Mouse (Mus musculus) v-Abl transformed pro-B cells (cell line): ENCODE measurements around the gene Ssmem1.

Source experiments
- in situ Hi-C, 2 experiments: fragments of 400-800 bp; cut with MboI; formaldehyde crosslinking; loops; one replicate each; pipeline ENCODE4 v1.15.1; 2025; ENCODE audit not compliant: unreplicated experiment in 2 of 2

Gene Ssmem1

GRCm38 (mm10) chr6:30525456-30526332, 16.0 kb downstream of the Ssmem1 start:
- in situ Hi-C loops: no loop called here

GRCm38 (mm10) chr6:30526586-30527515, 17.2 kb downstream of the Ssmem1 start:
- in situ Hi-C loops: no loop called here

- in situ Hi-C loops: no loop called here
Observed at GRCm38 (mm10) chr6:30528800-30529199, 19.2 kb downstream of the Ssmem1 start.

GRCm38 (mm10) chr6:30535340-30535739, 25.7 kb downstream of the Ssmem1 start:
- in situ Hi-C loops: loop anchor here (5.0 to 10.0 kb wide), 2 partner anchors 447 to 449 kb away; no protein-coding TSS in a partner anchor

GRCm38 (mm10) chr6:30538240-30538639, 28.6 kb downstream of the Ssmem1 start:
- in situ Hi-C loops: loop anchor here (5.0 to 10.0 kb wide), 2 partner anchors 444 to 447 kb away; no protein-coding TSS in a partner anchor

GRCm38 (mm10) chr6:30538800-30539199, 29.2 kb downstream of the Ssmem1 start:
- in situ Hi-C loops: loop anchor here (5.0 to 10.0 kb wide), 2 partner anchors 444 to 446 kb away; no protein-coding TSS in a partner anchor

GRCm38 (mm10) chr6:30541009-30541799, 31.6 kb downstream of the Ssmem1 start, which contains the start of gene Cpa2:
TSS of gene Cpa2 (plus strand) at chr6:30541582.
- in situ Hi-C loops: no loop called here

GRCm38 (mm10) chr6:30542277-30542676, 32.6 kb downstream of the Ssmem1 start:
- in situ Hi-C loops: no loop called here

- in situ Hi-C loops: no loop called here
Observed at GRCm38 (mm10) chr6:30543077-30543476, 33.4 kb downstream of the Ssmem1 start.

- in situ Hi-C loops: no loop called here
Observed at GRCm38 (mm10) chr6:30543851-30544250, 34.2 kb downstream of the Ssmem1 start.

- in situ Hi-C loops: no loop called here
Observed at GRCm38 (mm10) chr6:30545689-30546088, 36.0 kb downstream of the Ssmem1 start.

GRCm38 (mm10) chr6:30546571-30547273, 37.1 kb downstream of the Ssmem1 start:
- in situ Hi-C loops: no loop called here

GRCm38 (mm10) chr6:30547274-30547645, 37.6 kb downstream of the Ssmem1 start:
- in situ Hi-C loops: no loop called here

GRCm38 (mm10) chr6:30547656-30548306, 38.1 kb downstream of the Ssmem1 start:
- in situ Hi-C loops: no loop called here

- in situ Hi-C loops: no loop called here
Observed at GRCm38 (mm10) chr6:30549231-30549761, 39.6 kb downstream of the Ssmem1 start.

GRCm38 (mm10) chr6:30550496-30551192, 41.0 kb downstream of the Ssmem1 start:
- in situ Hi-C loops: no loop called here

- in situ Hi-C loops: no loop called here
Observed at GRCm38 (mm10) chr6:30551193-30551515, 41.5 kb downstream of the Ssmem1 start.
